Mouse (Mus musculus) stomach, embryonic 16.5 days (tissue): ENCODE measurements at regions not wholly inside any gene's neighbourhood (a gene's known extent, or its start where the extent isn't known, plus 50 kb on each side); places are given as distances from the start of the nearest gene placed in this dataset.

Source experiments
- ATAC-seq: fragments of 200-750 bp; cut with Nextera tagmentation; 2 replicates; pipeline ENCODE4 v1.8.0; 2017; ENCODE audit warnings: moderate number of reproducible peaks, moderate TSS enrichment; ENCODE audit not compliant: insufficient read depth, low FRiP score
- H3K27ac ChIP-seq: fragments of 300-500 bp; sonication (generic); 2 replicates; pipeline ENCODE4 v1.5.1; 2014; ENCODE audit warnings: low read length
- H3K27me3 ChIP-seq: fragments of 300-500 bp; sonication (generic); 2 replicates; pipeline ENCODE4 v1.6.1; 2014; ENCODE audit warnings: low read length, control low read depth, mixed read lengths; ENCODE audit not compliant: control insufficient read depth, insufficient read depth
- H3K36me3 ChIP-seq: fragments of 300-500 bp; sonication (generic); 2 replicates; pipeline ENCODE4 v1.6.1; 2014; ENCODE audit warnings: low read length; ENCODE audit not compliant: control insufficient read depth, insufficient read depth
- H3K4me1 ChIP-seq: fragments of 300-500 bp; sonication (generic); 2 replicates; pipeline ENCODE4 v1.6.1; 2014; ENCODE audit warnings: low read length, control low read depth, mixed read lengths; ENCODE audit not compliant: control insufficient read depth, insufficient read depth
- H3K4me2 ChIP-seq: fragments of 300-500 bp; sonication (generic); 2 replicates; pipeline ENCODE4 v1.6.1; 2014; ENCODE audit warnings: low read depth, low read length, mixed read lengths
- H3K4me3 ChIP-seq: fragments of 300-500 bp; sonication (generic); replicated peaks from 2 replicates; pipeline ENCODE4 v1.5.1; 2014; ENCODE audit warnings: mild to moderate bottlenecking, low read length
- H3K9ac ChIP-seq: fragments of 300-500 bp; sonication (generic); 2 replicates; pipeline ENCODE4 v1.6.1; 2014; ENCODE audit warnings: low read length
- H3K9me3 ChIP-seq: fragments of 300-500 bp; sonication (generic); replicated peaks from 2 replicates; pipeline ENCODE4 v1.6.1; 2016; ENCODE audit warnings: low read length, control low read depth; ENCODE audit not compliant: control insufficient read depth
- WGBS: fragments of 180-500 bp; shearing (Covaris S2); extraction: QIAGEN DNeasy Blood & Tissue Kit; methylation state at CpG from one replicate; pipeline ENCODE4 v1.1.7; 2014; 5-methylcytosine and 5-hydroxymethylcytosine counted together

DNA sequence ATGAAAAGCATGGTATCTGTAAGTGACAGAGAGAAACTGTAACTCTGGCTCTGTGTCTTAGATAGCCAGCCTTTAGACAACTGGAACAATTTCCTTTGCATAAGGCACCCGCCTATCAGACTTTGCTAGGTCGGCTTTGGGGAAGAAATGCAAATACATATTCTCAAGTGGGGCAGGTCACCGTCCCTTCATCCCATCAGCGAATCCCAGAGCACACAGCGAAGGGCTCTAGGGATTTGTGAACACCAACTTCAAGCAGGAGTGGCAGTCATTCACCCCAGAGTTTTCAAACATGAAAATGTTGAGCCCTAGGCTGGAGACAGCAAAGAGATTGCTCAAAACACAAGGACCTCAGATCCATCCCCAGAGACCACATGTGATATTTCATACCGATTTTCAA lies 534.5 kb upstream of the Atp11b start:
- Histone ChIP-seq H3K9me3 (no peaks in the 10 kb centered on the region), H3K4me2 (no peak overlapping the region), H3K4me3 (no peak overlapping the region), H3K9ac (no peak overlapping the region), H3K27me3 (no peaks in the 10 kb centered on the region), H3K36me3 (no peaks in the 10 kb centered on the region), H3K27ac (no peak overlapping the region), H3K4me1 (no peaks in the 10 kb centered on the region)
- ATAC-seq: no peak
- WGBS: 82% methylated on average over 6 of the region's 6 CpGs

DNA sequence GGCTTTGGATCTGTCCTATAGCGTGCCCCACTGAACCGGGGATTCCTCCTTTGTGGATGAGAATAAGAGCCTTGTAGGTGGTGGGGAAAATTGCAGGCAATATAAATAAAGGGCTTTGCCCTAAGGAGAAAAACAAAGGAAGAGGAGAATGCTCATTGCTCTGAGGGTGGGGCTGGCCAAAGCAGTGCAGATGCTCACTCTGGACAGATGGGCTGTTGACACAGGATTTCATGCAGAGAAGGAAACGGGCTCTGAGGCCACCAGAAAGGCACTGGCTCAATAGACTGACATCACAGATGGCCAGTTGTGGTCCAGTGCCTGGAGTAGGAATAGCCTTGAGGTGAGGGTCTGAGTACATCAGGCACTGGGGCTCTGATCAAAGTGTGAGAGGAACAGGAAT lies 532.7 kb upstream of the Atp11b start:
- Histone ChIP-seq H3K9ac (no peak overlapping the region), H3K4me1 (no peaks in the 10 kb centered on the region), H3K4me3 (no peak overlapping the region), H3K4me2 (no peak overlapping the region), H3K36me3 (no peaks in the 10 kb centered on the region), H3K27ac (no peak overlapping the region), H3K9me3 (no peaks in the 10 kb centered on the region), H3K27me3 (no peaks in the 10 kb centered on the region)
- no peak for ATAC-seq
- 62% methylated on average over 3 of the region's 3 CpGs for WGBS

DNA sequence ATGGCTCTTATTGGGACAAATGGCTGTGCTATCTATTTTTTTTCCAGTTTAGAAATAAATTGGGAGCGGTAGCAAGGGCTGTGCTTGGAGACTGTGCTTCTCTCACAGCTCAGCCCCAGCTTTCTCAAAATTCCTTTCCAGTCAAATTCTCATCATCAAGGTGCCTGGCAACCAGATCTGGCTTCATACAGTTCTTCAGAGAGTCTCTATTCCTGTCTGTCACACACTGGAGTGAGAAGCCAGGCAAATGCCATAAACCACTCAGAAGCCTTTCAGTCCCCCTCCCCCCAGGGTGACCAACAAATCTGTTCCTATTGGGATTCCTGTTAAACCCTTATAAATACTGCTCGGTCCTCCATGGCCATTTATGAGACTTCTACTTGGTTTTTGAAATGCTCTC lies 531.7 kb upstream of the Atp11b start:
- H3K4me2 ChIP-seq: no peak overlapping the region
- H3K27me3 ChIP-seq: no peaks in the 10 kb centered on the region
- H3K27ac ChIP-seq: no peak overlapping the region
- ATAC-seq: no peak
- 58% methylated on average over 2 of the region's 2 CpGs for WGBS
- H3K36me3 ChIP-seq: no peaks in the 10 kb centered on the region
- no peaks in the 10 kb centered on the region for H3K4me1 ChIP-seq
- H3K9me3 ChIP-seq: no peaks in the 10 kb centered on the region
- no peak overlapping the region for H3K9ac ChIP-seq
- no peak overlapping the region for H3K4me3 ChIP-seq

DNA sequence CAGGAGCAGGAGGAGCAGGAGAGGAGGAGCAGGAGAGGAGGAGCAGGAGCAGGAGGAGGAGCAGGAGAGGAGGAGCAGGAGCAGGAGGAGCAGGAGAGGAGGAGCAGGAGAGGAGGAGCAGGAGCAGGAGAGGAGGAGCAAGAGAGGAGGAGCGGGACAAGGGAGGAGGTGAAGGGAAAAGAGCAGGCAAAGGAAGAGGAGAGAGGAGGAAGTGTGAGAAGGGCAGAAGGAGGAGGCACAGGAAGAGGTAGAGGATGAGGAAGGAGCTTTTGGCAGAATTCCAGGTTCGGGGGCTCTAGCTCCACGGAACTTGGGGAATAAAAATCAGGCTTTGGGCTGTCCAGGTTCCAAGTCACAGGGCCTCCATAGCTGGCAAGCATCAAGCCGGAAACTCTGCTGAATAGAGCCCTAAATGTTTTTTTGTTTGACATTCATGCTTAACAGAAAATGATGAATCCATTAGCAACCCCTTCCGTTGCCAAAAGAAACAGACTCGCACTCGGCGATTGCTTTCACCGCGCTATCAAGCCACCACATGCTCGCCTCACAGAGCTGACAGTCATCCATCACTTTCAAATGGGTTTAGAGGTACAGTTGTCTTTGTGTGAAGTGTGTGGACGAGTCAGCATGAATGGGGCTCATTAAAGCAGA lies 528.7 kb upstream of the Atp11b start:
- 0 out of 2 replicates have a peak overlapping the region, but pooled peaks have one; percentile 32 for H3K9ac ChIP-seq
- no peaks in the 10 kb centered on the region for H3K4me1 ChIP-seq
- H3K27me3 ChIP-seq: no peaks in the 10 kb centered on the region
- peak overlapping the region; percentile 23; the same call in 1 of the 2 replicates for H3K4me3 ChIP-seq
- ATAC-seq: peak; percentile 81; the same call in 1 of the 2 replicates
- peak overlapping the region; percentile 61 for H3K27ac ChIP-seq
- peak overlapping the region; percentile 41 for H3K4me2 ChIP-seq
- no peaks in the 10 kb centered on the region for H3K9me3 ChIP-seq
- WGBS: 16% methylated on average over 12 of the region's 12 CpGs
- no peaks in the 10 kb centered on the region for H3K36me3 ChIP-seq

DNA sequence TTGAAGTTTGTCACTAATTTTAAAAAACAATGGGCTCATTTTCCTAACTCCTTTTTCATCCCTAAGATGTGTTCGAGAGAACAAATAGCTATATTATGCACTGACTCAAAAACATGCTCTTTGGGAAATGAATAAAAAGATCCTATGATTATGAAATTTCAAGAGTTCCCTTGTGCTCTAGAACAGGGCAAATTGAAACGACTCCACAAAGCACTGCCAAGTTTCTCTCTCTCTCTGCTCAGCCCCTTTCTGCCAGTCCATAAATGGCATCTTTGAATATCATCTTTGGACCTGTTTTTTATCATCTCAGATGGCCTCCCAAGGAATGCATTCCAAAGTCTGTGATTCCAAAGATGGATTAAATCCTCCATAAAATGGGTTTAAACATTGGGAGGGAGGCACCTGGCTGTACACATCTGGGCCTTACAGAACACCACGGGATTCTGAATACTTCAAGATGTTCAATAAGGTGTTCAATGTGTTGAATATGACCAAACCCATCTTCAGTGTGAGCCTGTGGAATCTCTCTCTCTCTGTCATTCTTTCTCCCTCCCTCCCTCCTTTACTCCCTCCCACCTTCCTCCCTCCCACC lies 528.0 kb upstream of the Atp11b start:
- Histone ChIP-seq H3K27ac (no peak overlapping the region; the same call in 1 of the 2 replicates), H3K4me1 (no peaks in the 10 kb centered on the region), H3K9ac (no peak overlapping the region), H3K36me3 (no peaks in the 10 kb centered on the region), H3K4me3 (no peak overlapping the region; the same call in 1 of the 2 replicates), H3K4me2 (no peak overlapping the region), H3K27me3 (no peaks in the 10 kb centered on the region), H3K9me3 (no peaks in the 10 kb centered on the region)
- peak; percentile 27; the same call in 1 of the 2 replicates for ATAC-seq
- 48% methylated on average over 3 of the region's 3 CpGs for WGBS

DNA sequence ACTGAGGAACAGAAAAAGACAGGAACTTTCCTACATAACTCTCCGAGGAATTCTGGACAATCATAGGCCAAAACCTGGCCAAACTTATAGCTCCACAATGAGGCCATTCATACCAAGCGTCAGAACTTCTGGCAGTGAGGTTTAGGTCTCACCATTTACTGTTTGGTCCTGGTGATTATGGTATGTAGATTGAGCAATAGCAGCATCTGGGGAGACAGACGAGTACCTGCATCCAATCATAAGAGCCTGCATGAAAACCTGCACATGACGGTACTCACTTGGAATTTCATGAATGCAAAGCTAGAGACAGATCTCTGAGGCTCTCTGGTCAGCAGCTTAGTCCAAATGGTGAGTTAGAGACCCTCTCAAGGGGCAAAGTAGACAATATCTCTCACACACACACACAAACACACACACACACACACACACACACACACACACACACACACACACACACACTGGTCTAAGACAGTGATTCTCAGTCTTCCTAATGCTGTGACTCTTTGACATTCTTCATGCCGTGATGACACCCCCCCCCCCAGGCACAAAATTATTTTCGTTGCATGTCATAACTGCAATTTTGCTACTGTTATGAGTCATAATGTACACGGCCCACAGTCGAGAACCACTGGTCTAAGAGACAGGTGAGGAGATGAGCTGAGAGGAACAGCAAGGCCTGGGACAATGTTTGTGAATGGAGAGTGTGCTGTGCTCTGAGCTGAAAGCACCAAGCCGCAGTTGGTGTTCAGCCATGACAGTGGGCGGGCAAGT lies 522.6 kb upstream of the Atp11b start:
- Histone ChIP-seq H3K4me2 (no peak overlapping the region), H3K4me3 (no peak overlapping the region), H3K27me3 (no peaks in the 10 kb centered on the region), H3K9ac (no peak overlapping the region), H3K9me3 (no peaks in the 10 kb centered on the region), H3K27ac (no peak overlapping the region), H3K36me3 (no peaks in the 10 kb centered on the region), H3K4me1 (no peaks in the 10 kb centered on the region)
- ATAC-seq: no peak
- 72% methylated on average over 10 of the region's 10 CpGs for WGBS

DNA sequence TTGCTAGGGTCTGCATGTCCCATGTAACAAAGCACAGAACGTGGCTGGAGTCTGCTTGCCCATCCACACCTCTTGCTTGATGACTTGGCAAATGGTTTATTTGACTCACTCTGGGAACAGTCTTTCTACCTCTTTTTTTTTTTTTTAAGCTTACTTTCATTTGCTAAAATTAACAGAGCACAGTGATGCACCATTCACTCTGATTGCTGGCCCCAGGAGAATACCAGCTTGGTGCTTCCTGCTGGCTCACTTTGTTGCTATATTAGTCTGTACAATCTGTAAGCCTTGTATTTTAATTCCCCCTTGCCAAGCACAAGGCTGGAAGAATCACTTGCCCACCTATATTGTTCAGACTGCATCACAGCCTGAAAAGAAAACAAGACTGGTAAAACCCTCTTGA lies 521.4 kb upstream of the Atp11b start:
- Histone ChIP-seq H3K4me2 (no peak overlapping the region), H3K9me3 (no peaks in the 10 kb centered on the region), H3K27me3 (no peaks in the 10 kb centered on the region), H3K9ac (no peak overlapping the region), H3K36me3 (no peaks in the 10 kb centered on the region), H3K27ac (no peak overlapping the region), H3K4me3 (no peak overlapping the region), H3K4me1 (no peaks in the 10 kb centered on the region)
- ATAC-seq: no peak
- 74% methylated on average over 1 of the region's 1 CpGs for WGBS

DNA sequence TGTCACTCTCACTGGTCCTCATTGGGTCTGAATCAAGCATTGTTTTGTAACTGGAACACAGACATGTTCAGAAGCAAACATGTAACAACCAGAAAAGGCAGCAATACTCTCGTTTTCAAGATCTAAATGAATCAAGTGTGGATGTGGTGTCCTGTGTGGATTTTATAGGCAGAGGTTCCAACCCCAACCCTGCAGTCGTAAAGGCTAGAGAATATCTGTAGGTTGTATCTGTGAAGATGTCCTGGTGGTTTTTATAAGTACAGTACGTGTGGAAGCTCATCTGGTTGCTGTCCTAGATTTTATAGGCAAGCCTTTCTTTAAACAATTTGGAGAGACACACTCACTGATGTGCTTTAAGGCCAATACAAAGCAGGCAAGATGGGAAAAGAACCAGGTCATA lies 518.8 kb upstream of the Atp11b start:
- no peaks in the 10 kb centered on the region for H3K27me3 ChIP-seq
- H3K4me1 ChIP-seq: no peaks in the 10 kb centered on the region
- no peak overlapping the region for H3K4me3 ChIP-seq
- no peak for ATAC-seq
- H3K27ac ChIP-seq: no peak overlapping the region
- H3K36me3 ChIP-seq: no peaks in the 10 kb centered on the region
- H3K9me3 ChIP-seq: no peaks in the 10 kb centered on the region
- no peak overlapping the region for H3K9ac ChIP-seq
- WGBS: 81% methylated on average over 3 of the region's 3 CpGs
- no peak overlapping the region for H3K4me2 ChIP-seq

DNA sequence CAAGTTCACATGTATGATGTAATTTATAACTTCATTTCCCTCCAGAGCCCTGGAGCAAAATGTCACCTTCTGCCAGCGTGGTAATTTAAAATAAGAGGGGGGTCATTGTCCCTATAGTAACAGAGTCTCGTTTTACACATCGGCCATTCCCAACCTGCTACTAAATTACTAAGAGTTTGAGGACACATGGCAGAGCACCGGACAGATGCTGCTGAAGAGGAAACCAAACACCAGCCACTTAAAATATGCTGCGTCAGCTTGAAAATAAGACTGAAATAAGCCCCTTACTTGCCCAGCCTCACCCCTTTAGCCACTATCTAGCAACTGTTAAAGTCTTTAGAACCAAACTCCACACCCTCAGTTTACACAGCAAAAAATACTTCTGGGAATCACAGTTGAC lies 518.1 kb upstream of the Atp11b start:
- no peak for ATAC-seq
- Histone ChIP-seq H3K9ac (no peak overlapping the region), H3K9me3 (no peaks in the 10 kb centered on the region), H3K4me2 (no peak overlapping the region), H3K4me3 (no peak overlapping the region), H3K27me3 (no peaks in the 10 kb centered on the region), H3K36me3 (no peaks in the 10 kb centered on the region), H3K4me1 (no peaks in the 10 kb centered on the region), H3K27ac (no peak overlapping the region)
- 51% methylated on average over 5 of the region's 5 CpGs for WGBS
